Mouse (Mus musculus): ENCODE data around the gene Plekhm3.

- TF ChIP-seq CTCF (IDR thresholded peaks at IDR 0.05; ENCODE audit: control insufficient read depth, insufficient read depth, low read length) (no peak), POLR2A (IDR thresholded peaks at IDR 0.05; ENCODE audit: borderline replicate concordance, control insufficient read depth, low read depth, low read length) (no peak)
Measured at GRCm38 (mm10) chr1:64903415-64903814, 53.2 kb downstream of the Plekhm3 start.
